Mouse (Mus musculus) cerebellum, adult 2 months (tissue): Measurements from ENCODE around the gene Slu7.

ENCODE experiments used
- CTCF ChIP-seq: fragments of 200-500 bp; IDR thresholded peaks from 2 replicates; pipeline ENCODE4 v1.5.1; 2011; ENCODE audit warnings: low read depth, mild to moderate bottlenecking, control low read depth, low read length, moderate library complexity, borderline replicate concordance; ENCODE audit not compliant: insufficient read depth
- POLR2A ChIP-seq: fragments of 200-500 bp; IDR thresholded peaks from 2 replicates; pipeline ENCODE4 v1.6.1; 2011; ENCODE audit warnings: low read length, control low read depth, borderline replicate concordance; ENCODE audit not compliant: insufficient read depth

GRCm38 (mm10) chr11:43473635-43474224 is 40.2 kb downstream of the Slu7 start:
- TF ChIP-seq CTCF (no peak), POLR2A (no peak)
